Mouse (Mus musculus) brown adipose tissue, adult 24 weeks (tissue): Measurements from ENCODE around the gene Prrc2b. TPM values are rescaled to one million over a fixed set of nuclear protein-coding genes. Genes with fewer than 3 reads are reported as not detected.

ENCODE experiments used
- H3K27ac ChIP-seq: fragments of 200-500 bp; replicated peaks from 2 replicates; pipeline ENCODE4 v1.5.1; 2012; ENCODE audit warnings: low read depth, mild to moderate bottlenecking, low read length
- H3K4me1 ChIP-seq: fragments of 200-500 bp; 2 replicates; pipeline ENCODE4 v1.6.1; 2012; ENCODE audit warnings: low read length, mixed read lengths; ENCODE audit not compliant: control insufficient read depth, insufficient read depth, insufficient read length
- H3K4me3 ChIP-seq: fragments of 200-500 bp; 2 replicates; pipeline ENCODE4 v1.5.1; 2012; ENCODE audit warnings: low read depth, mild to moderate bottlenecking, low read length, moderate library complexity; ENCODE audit not compliant: insufficient read depth
- polyA plus RNA-seq: library from polyadenylated mRNA; stranded (reverse); fragments of >200 nt; gene quantifications from 2 replicates; pipeline ENCODE4 v1.2.4, GENCODE M21; 2012; ENCODE audit not compliant: missing spikeins, insufficient read depth, insufficient read length

Prrc2b gene
- polyA plus RNA-seq, 1 experiment, result 15.1 TPM

DNA sequence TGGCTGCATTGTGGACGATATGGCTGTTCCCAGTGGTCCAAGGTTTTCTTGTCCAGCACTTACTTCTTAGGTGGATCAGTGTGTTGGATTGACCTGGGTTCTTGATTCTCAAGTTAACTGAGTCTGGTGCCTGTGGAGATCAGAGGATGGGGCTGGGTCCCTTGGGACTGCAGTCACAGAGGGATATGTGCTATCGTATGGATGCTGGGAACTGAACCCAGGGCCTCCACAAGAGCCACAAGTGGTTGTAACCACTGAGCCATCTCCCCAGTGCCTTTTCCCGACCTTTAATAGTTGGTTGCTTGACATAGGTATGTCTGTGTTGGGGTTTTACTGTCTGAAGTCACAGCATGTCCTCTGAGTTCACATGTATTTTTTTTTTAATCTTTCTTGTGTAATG is 12.2 kb downstream of the Prrc2b start:
- Histone ChIP-seq H3K4me3 (no peak overlapping the region), H3K27ac (no peak overlapping the region), H3K4me1 (peaks cover 45% of the 10 kb centered on the region)

- Histone ChIP-seq H3K4me1 (peaks cover 36% of the 10 kb centered on the region), H3K4me3 (no peak overlapping the region), H3K27ac (no peak overlapping the region)
These were observed 13.6 kb downstream of the Prrc2b start for GRCm38 (mm10) chr2:32164503-32164902.

DNA sequence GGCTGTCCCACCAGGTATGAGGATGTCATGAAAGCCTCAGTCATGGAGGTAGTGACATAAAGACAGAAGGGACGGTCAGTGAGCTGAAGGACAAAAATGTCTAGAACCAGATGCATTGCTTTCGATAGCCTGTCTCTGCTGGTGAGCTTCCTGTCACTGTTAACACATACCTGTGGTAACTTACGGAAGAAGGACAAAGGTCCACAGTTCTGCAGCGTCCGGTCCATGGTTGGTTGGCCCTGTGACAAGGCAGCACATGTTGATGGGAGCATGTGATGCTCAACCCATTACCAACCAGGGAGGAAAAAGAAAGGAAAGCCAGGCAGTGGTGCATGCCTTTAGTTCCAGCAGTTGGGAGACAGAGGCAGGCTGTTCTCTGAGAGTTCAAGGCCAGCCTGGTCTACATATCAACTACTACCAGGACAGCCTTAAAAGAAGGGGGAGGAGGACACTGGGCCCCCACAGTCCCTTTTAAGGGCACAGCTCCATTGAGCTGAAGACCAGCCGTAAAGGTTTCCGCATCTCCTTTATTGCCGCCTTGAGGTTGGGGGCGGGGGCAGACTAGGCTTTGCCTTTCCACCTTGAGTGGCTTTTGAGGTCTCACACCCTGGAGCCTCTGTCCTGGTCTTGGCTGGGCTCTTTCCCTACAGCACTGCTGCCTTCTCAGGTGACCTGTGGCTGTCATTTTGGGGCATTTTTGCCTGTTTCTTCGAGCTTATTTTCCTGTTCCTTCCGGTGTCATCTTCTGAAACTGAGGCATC is 14.3 kb downstream of the Prrc2b start:
- Histone ChIP-seq H3K4me3 (no peak overlapping the region), H3K4me1 (peaks cover 33% of the 10 kb centered on the region), H3K27ac (peak overlapping the region; percentile 16; the same call in 1 of the 2 replicates)

DNA sequence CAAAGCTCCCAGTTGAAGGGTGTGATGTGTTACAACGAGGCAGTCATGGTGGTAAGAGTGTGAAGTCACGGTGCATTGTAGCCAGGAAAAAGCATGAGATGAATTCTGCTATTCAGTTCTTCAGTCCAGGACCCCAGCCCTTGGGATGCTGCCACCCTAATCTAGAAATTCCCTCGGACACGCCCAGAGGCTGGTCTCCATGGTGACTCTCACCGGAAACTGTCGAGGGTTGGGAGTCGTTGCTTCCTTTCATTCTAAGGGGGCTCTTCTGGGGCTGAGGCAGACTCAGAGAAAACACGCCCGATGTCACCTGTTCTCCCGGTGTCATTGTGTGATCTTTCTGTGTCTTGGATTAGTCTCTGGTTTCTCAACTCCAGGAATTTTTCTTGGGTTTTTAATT is 15.7 kb downstream of the Prrc2b start:
- Histone ChIP-seq H3K27ac (no peak overlapping the region), H3K4me3 (no peak overlapping the region), H3K4me1 (peaks cover 29% of the 10 kb centered on the region)

GRCm38 (mm10) chr2:32167034-32167770 is 16.3 kb downstream of the Prrc2b start:
- Histone ChIP-seq H3K4me1 (peaks cover 29% of the 10 kb centered on the region), H3K4me3 (no peak overlapping the region), H3K27ac (peak overlapping the region; percentile 50)

GRCm38 (mm10) chr2:32167819-32168218 is 16.9 kb downstream of the Prrc2b start:
- Histone ChIP-seq H3K4me3 (no peak overlapping the region), H3K4me1 (peaks cover 29% of the 10 kb centered on the region), H3K27ac (peak overlapping the region; percentile 50)

GRCm38 (mm10) chr2:32169292-32169691 is 18.4 kb downstream of the Prrc2b start:
- Histone ChIP-seq H3K4me1 (peaks cover 35% of the 10 kb centered on the region), H3K4me3 (no peak overlapping the region), H3K27ac (no peak overlapping the region)

DNA sequence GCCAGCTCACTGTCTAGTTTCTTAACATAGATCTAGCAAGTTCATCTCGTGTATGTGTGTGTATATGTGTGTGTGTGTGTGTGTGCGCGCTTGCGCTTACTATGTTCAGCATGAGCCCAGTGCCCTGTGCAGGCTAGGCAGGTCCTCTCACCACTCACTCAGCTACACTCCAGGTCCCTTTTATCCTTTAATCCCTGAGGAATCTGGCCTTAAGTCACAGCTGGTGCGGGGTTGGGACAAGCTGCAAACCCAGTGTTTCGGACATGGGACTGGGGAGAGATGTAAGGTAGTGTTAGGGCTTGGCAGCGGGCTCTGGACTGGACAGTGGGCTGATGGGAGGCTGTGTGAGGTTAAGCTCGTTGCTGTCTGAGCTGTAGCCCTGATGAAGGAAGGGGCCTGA is 19.1 kb downstream of the Prrc2b start:
- H3K4me1 ChIP-seq, result peaks cover 34% of the 10 kb centered on the region
- no peak overlapping the region for H3K27ac ChIP-seq
- H3K4me3 ChIP-seq, result no peak overlapping the region

- Histone ChIP-seq H3K4me1 (peaks cover 30% of the 10 kb centered on the region), H3K4me3 (no peak overlapping the region), H3K27ac (no peak overlapping the region)
These were observed 21.0 kb downstream of the Prrc2b start for GRCm38 (mm10) chr2:32171658-32172433.

GRCm38 (mm10) chr2:32174170-32174741 is 23.4 kb downstream of the Prrc2b start:
- Histone ChIP-seq H3K27ac (0 out of 2 replicates have a peak overlapping the region, but pooled peaks have one; percentile 1), H3K4me1 (peaks cover 28% of the 10 kb centered on the region), H3K4me3 (no peak overlapping the region)

DNA sequence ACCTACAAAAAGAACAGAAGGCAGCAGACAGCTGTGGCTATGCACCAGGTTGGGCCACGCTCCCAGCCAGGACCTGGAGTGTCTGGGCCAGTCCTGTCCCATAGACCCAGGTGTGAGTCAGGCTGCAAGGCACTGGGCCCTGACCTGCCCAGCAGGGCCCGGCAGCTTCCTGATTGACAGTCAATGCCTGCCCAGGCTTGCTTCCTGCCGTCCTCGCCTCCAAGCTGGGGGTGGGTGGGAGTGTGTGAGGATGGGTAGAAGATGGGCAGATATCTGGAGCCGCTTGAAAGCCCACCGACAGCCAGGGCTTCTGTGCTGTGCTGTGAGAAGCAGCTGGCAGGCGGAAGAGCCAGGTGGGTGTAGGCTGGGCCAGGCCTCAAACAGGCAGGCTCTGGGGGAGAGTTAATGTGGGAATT is 24.2 kb downstream of the Prrc2b start:
- H3K27ac ChIP-seq, result no peak overlapping the region
- no peak overlapping the region for H3K4me3 ChIP-seq
- H3K4me1 ChIP-seq, result peaks cover 31% of the 10 kb centered on the region

DNA sequence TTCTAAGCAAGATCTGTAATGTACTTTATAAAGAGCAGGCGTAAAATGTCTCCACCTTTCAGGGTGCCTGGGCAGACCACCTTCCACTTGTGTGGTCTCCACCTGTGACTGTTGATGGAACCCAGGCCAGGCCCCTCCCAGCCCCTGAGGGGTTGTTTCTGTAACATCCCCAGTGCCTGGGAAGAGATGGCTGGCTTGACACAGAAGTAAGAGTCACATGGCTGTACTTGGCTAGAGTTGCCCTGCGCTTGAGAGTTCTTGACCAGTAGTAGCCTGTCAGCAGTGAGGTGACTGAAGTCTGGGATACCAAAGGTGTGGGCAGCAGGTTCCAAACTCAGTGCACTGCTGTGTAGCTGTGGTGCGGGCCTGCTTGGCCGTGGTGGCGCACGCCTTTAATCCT is 24.6 kb downstream of the Prrc2b start:
- H3K4me3 ChIP-seq, result no peak overlapping the region
- H3K4me1 ChIP-seq, result peaks cover 31% of the 10 kb centered on the region
- no peak overlapping the region for H3K27ac ChIP-seq

GRCm38 (mm10) chr2:32176848-32177247 is 26.0 kb downstream of the Prrc2b start:
- Histone ChIP-seq H3K4me3 (no peak overlapping the region), H3K27ac (no peak overlapping the region), H3K4me1 (peaks cover 31% of the 10 kb centered on the region)

- Histone ChIP-seq H3K4me3 (no peak overlapping the region), H3K27ac (no peak overlapping the region), H3K4me1 (peaks cover 32% of the 10 kb centered on the region)
These were observed 26.6 kb downstream of the Prrc2b start for GRCm38 (mm10) chr2:32177397-32178060.
